Mouse (Mus musculus): ENCODE data around the gene C1rl. TPM values are rescaled to one million over a fixed set of nuclear protein-coding genes. Genes with fewer than 3 reads are reported as not detected.

The C1rl gene
- total and polyA plus RNA-seq, 3 experiments: 1.1 to 1.3 (median 1.2) TPM

DNA sequence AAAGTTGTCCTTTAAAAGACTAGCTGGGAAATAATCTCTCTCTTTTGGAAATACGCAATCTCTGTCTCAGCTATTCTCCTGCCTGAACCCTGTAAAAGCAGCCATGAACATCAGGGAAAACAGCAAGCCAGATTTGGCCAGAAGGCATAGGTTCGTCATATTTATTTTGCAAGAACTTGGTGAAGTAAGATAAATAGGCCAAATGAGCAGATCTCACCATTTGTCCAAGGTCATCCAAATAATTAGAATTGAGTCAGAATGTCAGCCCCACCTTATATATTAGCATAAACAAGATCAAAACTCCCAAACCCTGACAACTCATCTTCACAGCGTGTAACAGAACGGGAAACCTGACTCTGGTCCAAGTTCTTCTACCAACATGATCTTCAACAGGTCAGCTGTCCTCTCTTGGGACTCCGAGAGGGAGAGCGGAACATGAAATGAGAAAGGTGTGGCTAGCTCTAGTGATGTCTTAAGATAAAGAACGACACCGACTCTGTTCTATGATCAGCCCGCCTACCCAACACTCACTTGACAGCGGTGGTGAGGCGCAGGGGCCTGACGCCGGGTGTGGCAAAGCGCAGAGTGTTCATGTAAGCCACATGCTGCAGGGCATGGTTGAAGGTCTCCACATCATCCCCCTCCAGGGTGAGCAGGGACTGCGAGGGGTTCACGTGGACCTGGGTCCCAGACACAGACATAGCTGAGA lies 43.8 kb upstream of the C1rl start:
- H3K27me3 ChIP-seq (ENCODE audit: control insufficient read depth, insufficient read depth, low read length): no peaks in the 10 kb centered on the region
- H3K27ac ChIP-seq: no peak overlapping the region
- H3K4me3 ChIP-seq: no peak overlapping the region
- no peaks in the 10 kb centered on the region for H3K36me3 ChIP-seq (ENCODE audit: control insufficient read depth, insufficient read depth, low read length)
- DNase-seq: no peak
- H3K4me1 ChIP-seq (ENCODE audit: control insufficient read depth, insufficient read depth, low read length): no peaks in the 10 kb centered on the region
- H3K79me2 ChIP-seq (replicated peaks; ENCODE audit: control insufficient read depth, insufficient read depth, low read length): no peaks in the 10 kb centered on the region
- intact Hi-C loops (cut with DNase I): no loop called here
- no peak overlapping the region for H3K9ac ChIP-seq (ENCODE audit: low read depth, low read length)
- WGBS: 89% methylated on average over 16 of the region's 16 CpGs
- TF ChIP-seq CTCF (IDR thresholded peaks at IDR 0.05) (no peak), POLR2A (IDR thresholded peaks at IDR 0.05; ENCODE audit: insufficient read depth, low read depth, low read length) (no peak), EP300 (IDR thresholded peaks at IDR 0.05; ENCODE audit: insufficient read depth, low read depth, low read length) (no peak)

DNA sequence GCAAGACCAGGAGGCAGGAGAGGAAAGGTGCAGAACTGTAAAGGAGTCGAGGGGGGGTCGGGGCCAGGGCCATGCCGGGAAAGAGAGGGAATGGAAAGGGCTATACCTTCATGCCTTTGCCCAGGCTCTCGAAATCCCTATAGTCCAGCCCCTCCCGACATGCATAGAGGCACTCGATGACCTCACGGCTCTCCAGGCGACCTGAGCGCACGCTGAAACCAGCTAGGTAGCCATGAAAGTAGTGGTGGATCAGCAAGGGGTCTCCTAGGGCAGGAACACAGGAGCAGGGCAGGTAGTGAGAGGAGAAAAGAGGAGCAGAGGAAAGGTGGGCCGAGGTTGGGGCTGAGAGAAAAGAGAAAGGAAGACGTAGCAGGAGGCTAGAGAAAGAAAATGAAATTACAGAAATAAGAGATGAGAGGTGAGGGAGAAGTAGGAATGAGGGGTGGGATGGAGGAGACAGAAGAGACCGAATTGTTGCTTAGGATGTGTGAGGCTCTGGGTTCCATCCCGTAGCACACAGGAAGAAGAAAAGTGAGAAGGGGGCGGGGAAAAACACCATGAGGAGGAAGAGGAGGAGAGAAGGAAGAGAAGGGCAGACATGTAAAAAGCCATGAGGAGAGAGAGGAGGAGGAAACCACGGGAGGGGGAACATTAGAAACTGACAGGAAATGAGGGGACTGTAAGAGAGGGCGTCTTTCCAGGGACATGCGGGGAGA lies 43.1 kb upstream of the C1rl start:
- Histone ChIP-seq H3K27me3 (ENCODE audit: control insufficient read depth, insufficient read depth, low read length) (no peaks in the 10 kb centered on the region), H3K9ac (ENCODE audit: low read depth, low read length) (no peak overlapping the region), H3K4me3 (no peak overlapping the region), H3K4me1 (ENCODE audit: control insufficient read depth, insufficient read depth, low read length) (no peaks in the 10 kb centered on the region), H3K79me2 (replicated peaks; ENCODE audit: control insufficient read depth, insufficient read depth, low read length) (no peaks in the 10 kb centered on the region), H3K36me3 (ENCODE audit: control insufficient read depth, insufficient read depth, low read length) (no peaks in the 10 kb centered on the region), H3K27ac (no peak overlapping the region)
- no peak for TF ChIP-seq POLR2A (IDR thresholded peaks at IDR 0.05; ENCODE audit: insufficient read depth, low read depth, low read length)
- no peak for TF ChIP-seq EP300 (IDR thresholded peaks at IDR 0.05; ENCODE audit: insufficient read depth, low read depth, low read length)
- no peak for TF ChIP-seq CTCF (IDR thresholded peaks at IDR 0.05)
- intact Hi-C loops (cut with DNase I): no loop called here
- WGBS: 69% methylated on average over 18 of the region's 18 CpGs
- DNase-seq: no peak

DNA sequence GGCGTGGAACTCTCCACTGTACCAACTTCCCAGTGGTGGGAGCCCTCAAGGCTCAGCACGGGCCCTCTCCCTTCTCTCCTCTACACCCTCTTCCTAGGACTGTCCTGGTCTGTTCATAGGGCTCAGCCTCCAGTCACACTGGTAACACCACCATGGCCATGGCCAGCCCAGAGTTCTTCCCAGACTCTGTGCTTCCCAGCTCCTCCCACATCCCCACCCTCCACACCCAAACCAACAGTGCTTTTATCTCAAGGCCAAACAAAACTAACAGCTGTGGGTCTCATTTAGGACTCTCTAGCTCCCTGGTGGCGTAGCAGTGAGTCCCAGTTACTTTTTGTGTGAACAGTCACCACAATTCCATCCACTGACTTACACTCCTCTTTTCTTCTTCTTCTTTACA lies 40.9 kb upstream of the C1rl start:
- Histone ChIP-seq H3K27me3 (ENCODE audit: control insufficient read depth, insufficient read depth, low read length) (no peaks in the 10 kb centered on the region), H3K4me3 (no peak overlapping the region), H3K9ac (ENCODE audit: low read depth, low read length) (no peak overlapping the region), H3K4me1 (ENCODE audit: control insufficient read depth, insufficient read depth, low read length) (no peaks in the 10 kb centered on the region), H3K27ac (no peak overlapping the region), H3K79me2 (replicated peaks; ENCODE audit: control insufficient read depth, insufficient read depth, low read length) (no peaks in the 10 kb centered on the region), H3K36me3 (ENCODE audit: control insufficient read depth, insufficient read depth, low read length) (no peaks in the 10 kb centered on the region)
- no peak for DNase-seq
- no peak for TF ChIP-seq CTCF (IDR thresholded peaks at IDR 0.05)
- TF ChIP-seq EP300 (IDR thresholded peaks at IDR 0.05; ENCODE audit: insufficient read depth, low read depth, low read length): no peak
- no peak for TF ChIP-seq POLR2A (IDR thresholded peaks at IDR 0.05; ENCODE audit: insufficient read depth, low read depth, low read length)
- intact Hi-C loops (cut with DNase I): no loop called here
- WGBS: 43% methylated on average over 3 of the region's 3 CpGs

DNA sequence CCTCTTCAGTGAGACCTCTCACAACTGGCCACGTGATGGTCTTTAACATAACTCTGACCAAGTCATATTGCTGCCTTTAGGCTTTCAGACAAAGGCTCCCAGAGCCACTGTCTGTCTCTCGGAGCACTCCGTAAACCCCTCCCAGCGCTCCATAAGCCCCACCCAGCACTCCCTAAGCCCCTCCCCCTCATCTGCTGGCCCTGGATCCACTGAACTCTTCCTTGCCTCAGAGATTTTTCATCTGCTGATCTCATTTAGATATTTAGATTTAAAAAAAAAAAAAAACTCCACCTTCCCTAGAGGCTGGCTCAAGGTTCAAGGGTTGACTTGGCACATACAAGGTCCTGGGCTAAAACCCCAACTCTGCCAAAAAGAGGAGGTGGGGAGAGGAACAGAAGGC lies 39.2 kb upstream of the C1rl start:
- Histone ChIP-seq H3K27me3 (ENCODE audit: control insufficient read depth, insufficient read depth, low read length) (no peaks in the 10 kb centered on the region), H3K79me2 (replicated peaks; ENCODE audit: control insufficient read depth, insufficient read depth, low read length) (no peaks in the 10 kb centered on the region), H3K4me1 (ENCODE audit: control insufficient read depth, insufficient read depth, low read length) (no peaks in the 10 kb centered on the region), H3K27ac (no peak overlapping the region), H3K36me3 (ENCODE audit: control insufficient read depth, insufficient read depth, low read length) (no peaks in the 10 kb centered on the region), H3K4me3 (no peak overlapping the region), H3K9ac (ENCODE audit: low read depth, low read length) (no peak overlapping the region)
- DNase-seq: no peak
- intact Hi-C loops (cut with DNase I): no loop called here
- 52% methylated on average over 4 of the region's 4 CpGs for WGBS
- no peak for TF ChIP-seq CTCF (IDR thresholded peaks at IDR 0.05)
- no peak for TF ChIP-seq POLR2A (IDR thresholded peaks at IDR 0.05; ENCODE audit: insufficient read depth, low read depth, low read length)
- no peak for TF ChIP-seq EP300 (IDR thresholded peaks at IDR 0.05; ENCODE audit: insufficient read depth, low read depth, low read length)

DNA sequence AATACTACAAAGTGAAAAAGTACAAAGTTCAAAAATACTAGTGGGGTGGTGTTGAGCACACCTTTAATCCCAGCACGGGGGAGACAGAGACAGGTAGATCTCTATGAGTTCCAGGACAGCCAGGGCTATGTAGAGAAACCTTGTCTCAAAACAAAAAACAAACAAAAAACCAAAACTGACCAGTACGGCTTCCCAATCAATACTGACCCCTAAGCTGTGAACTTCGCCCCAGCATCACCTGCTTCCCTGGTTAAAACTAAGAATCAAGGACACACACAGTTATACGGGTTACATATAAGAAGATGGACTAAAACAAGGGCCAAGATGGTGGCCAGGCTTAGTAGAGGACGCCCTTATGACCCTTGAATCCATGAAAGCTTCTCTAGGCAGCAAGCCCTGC lies 36.7 kb upstream of the C1rl start:
- DNase-seq: no peak
- intact Hi-C loops (cut with DNase I): no loop called here
- H3K27me3 ChIP-seq (ENCODE audit: control insufficient read depth, insufficient read depth, low read length): no peaks in the 10 kb centered on the region
- H3K79me2 ChIP-seq (replicated peaks; ENCODE audit: control insufficient read depth, insufficient read depth, low read length): no peaks in the 10 kb centered on the region
- no peak overlapping the region for H3K4me3 ChIP-seq
- H3K27ac ChIP-seq: no peak overlapping the region
- no peak for TF ChIP-seq EP300 (IDR thresholded peaks at IDR 0.05; ENCODE audit: insufficient read depth, low read depth, low read length)
- TF ChIP-seq POLR2A (IDR thresholded peaks at IDR 0.05; ENCODE audit: insufficient read depth, low read depth, low read length): no peak
- TF ChIP-seq CTCF (IDR thresholded peaks at IDR 0.05): no peak
- H3K4me1 ChIP-seq (ENCODE audit: control insufficient read depth, insufficient read depth, low read length): no peaks in the 10 kb centered on the region
- H3K36me3 ChIP-seq (ENCODE audit: control insufficient read depth, insufficient read depth, low read length): no peaks in the 10 kb centered on the region
- 92% methylated on average over 5 of the region's 5 CpGs for WGBS
- H3K9ac ChIP-seq (ENCODE audit: low read depth, low read length): no peak overlapping the region

DNA sequence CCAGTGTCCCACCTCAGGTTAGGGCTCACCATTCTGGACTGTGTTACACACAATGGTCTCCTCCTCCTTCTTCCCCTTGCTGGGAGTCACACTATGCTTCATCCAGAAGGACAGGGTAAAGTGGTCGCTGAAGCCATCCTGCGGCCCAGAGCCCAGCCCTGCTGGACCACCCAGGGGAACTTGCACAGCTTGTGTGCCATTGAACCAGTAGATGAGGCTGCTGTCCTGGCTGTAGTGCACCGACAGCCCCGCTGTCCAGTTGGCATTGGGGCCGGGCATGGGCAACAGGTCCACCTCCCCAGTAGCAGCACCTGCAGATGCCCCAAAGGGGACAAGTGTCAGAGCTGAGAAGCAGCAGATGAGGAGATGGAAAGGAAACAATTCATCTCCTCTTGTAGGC lies 35.1 kb upstream of the C1rl start:
- H3K9ac ChIP-seq (ENCODE audit: low read depth, low read length): no peak overlapping the region
- H3K4me3 ChIP-seq: no peak overlapping the region
- WGBS: 89% methylated on average over 5 of the region's 5 CpGs
- no peaks in the 10 kb centered on the region for H3K79me2 ChIP-seq (replicated peaks; ENCODE audit: control insufficient read depth, insufficient read depth, low read length)
- no peak overlapping the region for H3K27ac ChIP-seq
- no peaks in the 10 kb centered on the region for H3K4me1 ChIP-seq (ENCODE audit: control insufficient read depth, insufficient read depth, low read length)
- H3K27me3 ChIP-seq (ENCODE audit: control insufficient read depth, insufficient read depth, low read length): no peaks in the 10 kb centered on the region
- TF ChIP-seq EP300 (IDR thresholded peaks at IDR 0.05; ENCODE audit: insufficient read depth, low read depth, low read length) (no peak), CTCF (IDR thresholded peaks at IDR 0.05) (no peak), POLR2A (IDR thresholded peaks at IDR 0.05; ENCODE audit: insufficient read depth, low read depth, low read length) (no peak)
- intact Hi-C loops (cut with DNase I): no loop called here
- no peak for DNase-seq
- H3K36me3 ChIP-seq (ENCODE audit: control insufficient read depth, insufficient read depth, low read length): no peaks in the 10 kb centered on the region

Data from heart, adult 2 months (tissue).